Mouse (Mus musculus) hindbrain, embryonic 15.5 days (tissue): Measurements from ENCODE around the gene Gadd45b. TPM values are rescaled to one million over a fixed set of nuclear protein-coding genes. Genes with fewer than 3 reads are reported as not detected.
A peak's percentile ranks its signal among the peaks of the same experiment; 100 is the strongest.

ENCODE experiments used
- ATAC-seq: fragments of 200-750 bp; cut with Nextera tagmentation; 2 replicates; pipeline ENCODE4 v1.8.0; 2017; ENCODE audit warnings: low read depth, moderate number of reproducible peaks, moderate TSS enrichment; ENCODE audit not compliant: low FRiP score
- H3K27ac ChIP-seq: fragments of 300-500 bp; sonication (generic); replicated peaks from 2 replicates; pipeline ENCODE4 v1.5.1; 2015; ENCODE audit warnings: mild to moderate bottlenecking, inconsistent platforms
- H3K27me3 ChIP-seq: fragments of 300-500 bp; sonication (generic); 2 replicates; pipeline ENCODE4 v1.6.1; 2015; ENCODE audit warnings: control low read depth, inconsistent platforms
- H3K36me3 ChIP-seq: fragments of 300-500 bp; sonication (generic); 2 replicates; pipeline ENCODE4 v1.6.1; 2015; ENCODE audit warnings: control low read depth, inconsistent platforms
- H3K4me1 ChIP-seq: fragments of 300-500 bp; sonication (generic); replicated peaks from 2 replicates; pipeline ENCODE4 v1.6.1; 2015; ENCODE audit warnings: control low read depth, inconsistent platforms
- H3K4me2 ChIP-seq: fragments of 300-500 bp; sonication (generic); 2 replicates; pipeline ENCODE4 v1.6.1; 2015; ENCODE audit warnings: moderate library complexity, mild to moderate bottlenecking, inconsistent platforms
- H3K4me3 ChIP-seq: fragments of 300-500 bp; sonication (generic); 2 replicates; pipeline ENCODE4 v1.5.1; 2015; ENCODE audit warnings: mild to moderate bottlenecking, inconsistent platforms
- H3K9ac ChIP-seq: fragments of 300-500 bp; sonication (generic); 2 replicates; pipeline ENCODE4 v1.6.1; 2015; ENCODE audit warnings: inconsistent platforms
- H3K9me3 ChIP-seq: fragments of 300-500 bp; sonication (generic); 2 replicates; pipeline ENCODE4 v1.6.1; 2016; ENCODE audit warnings: control low read depth, inconsistent platforms
- WGBS: fragments of 180-500 bp; shearing (Covaris S2); methylation state at CpG from one replicate; pipeline ENCODE4 v1.1.7; 2015; 5-methylcytosine and 5-hydroxymethylcytosine counted together
- polyA plus RNA-seq: library from polyadenylated mRNA; unstranded; fragments of >200 nt; fragmentation: Nextera tagmentation; extraction: Ambion mirVana; gene quantifications from 2 replicates; pipeline ENCODE4 v1.2.1, GENCODE M21; 2015

The Gadd45b gene
- polyA plus RNA-seq, 1 experiment from 2014 or later, result 8.5 TPM

DNA sequence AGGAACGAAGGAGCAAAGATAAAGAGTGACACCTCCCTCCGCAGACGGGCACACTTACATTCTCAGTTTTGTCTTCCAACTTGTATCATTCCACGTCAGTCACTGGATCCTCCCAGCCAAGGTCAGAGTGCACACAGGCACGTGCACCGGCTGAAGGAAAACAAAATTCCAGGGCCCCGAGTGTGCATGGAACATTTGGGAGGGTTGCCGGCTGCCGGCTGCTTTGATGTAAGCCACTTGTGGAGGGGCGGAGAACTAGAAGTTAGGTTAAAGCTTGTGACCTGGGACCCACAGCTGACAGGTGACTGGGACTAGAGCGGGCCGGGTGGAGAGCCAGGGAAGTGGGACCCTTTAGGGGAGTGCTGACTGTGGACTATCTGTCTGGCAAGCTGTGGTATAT, 36.4 kb downstream of the Gadd45b start:
- H3K36me3 ChIP-seq, result no peaks in the 10 kb centered on the region
- no peak overlapping the region for H3K9ac ChIP-seq
- no peak overlapping the region for H3K4me2 ChIP-seq
- 61% methylated on average over 12 of the region's 12 CpGs for WGBS
- H3K27me3 ChIP-seq, result no peaks in the 10 kb centered on the region
- no peak overlapping the region for H3K27ac ChIP-seq
- peaks cover 11% of the 10 kb centered on the region for H3K4me1 ChIP-seq
- no peak overlapping the region for H3K4me3 ChIP-seq
- H3K9me3 ChIP-seq, result no peaks in the 10 kb centered on the region
- no peak for ATAC-seq

DNA sequence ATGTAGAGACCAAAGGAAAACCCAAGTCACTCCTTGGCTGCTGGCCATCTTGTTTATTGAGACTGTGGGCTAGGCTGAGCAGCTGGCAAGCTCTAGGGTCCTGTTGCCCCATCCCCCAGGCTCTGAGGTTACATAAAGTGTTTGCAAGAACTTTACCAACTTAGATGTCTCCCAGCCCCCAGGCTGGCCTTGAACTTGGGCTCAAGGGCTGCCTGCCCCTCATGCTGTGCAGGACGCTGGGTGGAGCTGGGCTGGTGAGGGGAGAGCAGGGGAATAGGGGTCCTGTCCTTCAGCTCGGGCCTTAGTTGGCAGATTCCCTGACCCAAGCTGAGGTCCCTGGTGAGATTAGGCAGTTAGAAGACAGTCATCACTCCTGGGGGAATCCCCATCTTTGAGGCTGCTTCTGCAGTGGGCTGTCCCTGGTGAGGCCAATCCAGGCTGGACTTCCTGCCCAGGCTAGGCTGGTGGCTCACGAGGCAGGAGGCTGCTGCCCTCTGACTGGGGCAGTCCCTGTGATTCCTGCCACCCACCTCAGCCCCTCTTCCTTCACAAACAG, 37.3 kb downstream of the Gadd45b start:
- WGBS, result 82% methylated on average over 3 of the region's 3 CpGs
- no peak for ATAC-seq
- H3K9ac ChIP-seq, result no peak overlapping the region
- H3K27ac ChIP-seq, result no peak overlapping the region
- H3K36me3 ChIP-seq, result no peaks in the 10 kb centered on the region
- H3K4me3 ChIP-seq, result no peak overlapping the region
- H3K4me2 ChIP-seq, result no peak overlapping the region
- no peaks in the 10 kb centered on the region for H3K27me3 ChIP-seq
- H3K4me1 ChIP-seq, result peaks cover 12% of the 10 kb centered on the region
- H3K9me3 ChIP-seq, result no peaks in the 10 kb centered on the region

DNA sequence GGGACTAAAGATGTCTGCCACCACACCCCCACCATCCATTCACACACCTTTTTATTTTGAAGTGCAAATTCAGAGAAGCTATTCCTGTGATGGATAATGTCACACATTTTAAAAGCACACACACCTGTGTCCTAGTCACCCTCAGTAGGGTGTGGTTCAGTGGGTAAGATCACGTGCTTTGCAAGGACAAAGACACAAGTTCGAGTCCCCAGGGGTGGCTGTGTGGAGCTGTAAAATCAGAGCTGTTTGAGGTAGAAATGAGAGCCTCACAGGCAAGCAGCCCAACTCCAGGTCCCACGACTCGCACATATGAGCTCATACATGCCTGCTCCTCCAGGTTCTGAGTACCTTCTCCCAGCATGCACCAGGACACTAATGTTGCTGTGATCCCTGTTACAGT, 38.2 kb downstream of the Gadd45b start:
- no peak for ATAC-seq
- Histone ChIP-seq H3K27ac (no peak overlapping the region), H3K4me3 (no peak overlapping the region), H3K4me2 (no peak overlapping the region), H3K36me3 (no peaks in the 10 kb centered on the region), H3K4me1 (peaks cover 21% of the 10 kb centered on the region), H3K9me3 (no peaks in the 10 kb centered on the region), H3K9ac (no peak overlapping the region), H3K27me3 (no peaks in the 10 kb centered on the region)
- 90% methylated on average over 4 of the region's 4 CpGs for WGBS

DNA sequence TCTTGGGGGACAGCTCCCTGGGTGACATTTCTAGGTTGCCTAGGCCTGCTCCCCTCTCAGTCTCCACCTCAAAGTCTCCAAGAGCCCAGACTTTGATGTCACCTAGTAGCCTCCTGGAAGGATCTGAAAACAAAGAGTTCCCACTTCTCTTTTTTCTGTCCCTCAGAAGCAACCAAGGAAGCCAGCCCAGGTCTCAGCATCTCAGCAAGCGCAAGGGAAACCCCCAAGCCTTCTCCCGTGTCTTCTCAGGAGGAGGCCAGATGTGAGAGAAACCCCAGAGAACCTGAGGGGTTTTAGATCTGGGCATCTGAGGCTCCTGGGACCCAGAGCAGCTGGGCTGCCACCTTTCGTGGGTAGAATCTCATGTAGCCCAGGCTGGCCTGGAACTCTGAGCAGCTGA, 39.4 kb downstream of the Gadd45b start:
- Histone ChIP-seq H3K27ac (no peak overlapping the region), H3K9ac (no peak overlapping the region), H3K4me3 (no peak overlapping the region), H3K4me1 (peaks cover 17% of the 10 kb centered on the region), H3K4me2 (no peak overlapping the region), H3K27me3 (no peaks in the 10 kb centered on the region), H3K9me3 (no peaks in the 10 kb centered on the region), H3K36me3 (no peaks in the 10 kb centered on the region)
- ATAC-seq, result no peak
- WGBS, result 83% methylated on average over 3 of the region's 3 CpGs

DNA sequence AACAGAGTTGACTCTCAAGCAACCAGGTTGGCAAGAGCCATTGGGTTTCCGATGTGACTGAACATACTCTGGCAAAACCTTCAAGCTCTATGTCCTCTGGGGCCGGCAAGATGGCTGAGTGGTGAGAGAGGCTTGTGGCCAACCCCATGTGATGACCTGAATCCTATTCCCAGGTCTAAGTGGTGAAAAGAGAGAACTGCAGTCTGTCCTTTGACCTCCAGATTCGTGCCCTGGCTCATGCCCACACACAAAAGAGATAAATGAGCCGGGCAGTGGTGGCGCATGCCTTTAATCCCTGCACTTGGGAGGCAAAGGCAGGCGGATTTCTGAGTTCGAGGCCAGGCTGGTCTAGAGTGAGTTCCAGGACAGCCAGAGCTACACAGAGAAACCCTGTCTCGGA, 40.3 kb downstream of the Gadd45b start:
- Histone ChIP-seq H3K9ac (no peak overlapping the region), H3K9me3 (no peaks in the 10 kb centered on the region), H3K27ac (no peak overlapping the region), H3K36me3 (no peaks in the 10 kb centered on the region), H3K4me1 (peaks cover 17% of the 10 kb centered on the region), H3K4me2 (no peak overlapping the region), H3K27me3 (no peaks in the 10 kb centered on the region), H3K4me3 (no peak overlapping the region)
- 84% methylated on average over 8 of the region's 8 CpGs for WGBS
- no peak for ATAC-seq

DNA sequence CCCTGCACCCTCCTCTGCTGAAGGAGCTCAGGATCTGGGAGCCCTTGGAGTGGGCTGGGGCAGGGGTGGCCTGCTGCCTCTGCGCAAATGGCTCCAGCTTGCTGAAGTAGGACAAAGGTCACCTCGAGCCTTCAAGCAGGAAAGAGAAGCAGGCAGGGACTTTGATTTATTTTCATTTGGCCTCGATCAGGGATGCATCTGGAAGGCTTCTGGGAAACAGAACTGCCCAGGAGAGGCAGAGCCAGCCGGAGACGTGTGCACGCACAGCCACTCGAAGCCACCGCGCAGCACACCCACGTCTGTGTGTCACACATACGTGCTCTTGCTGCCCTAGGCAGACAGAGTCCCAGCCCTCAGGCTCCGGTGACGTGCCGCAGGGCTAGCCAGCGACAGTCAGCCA, 41.7 kb downstream of the Gadd45b start:
- 81% methylated on average over 15 of the region's 15 CpGs for WGBS

DNA sequence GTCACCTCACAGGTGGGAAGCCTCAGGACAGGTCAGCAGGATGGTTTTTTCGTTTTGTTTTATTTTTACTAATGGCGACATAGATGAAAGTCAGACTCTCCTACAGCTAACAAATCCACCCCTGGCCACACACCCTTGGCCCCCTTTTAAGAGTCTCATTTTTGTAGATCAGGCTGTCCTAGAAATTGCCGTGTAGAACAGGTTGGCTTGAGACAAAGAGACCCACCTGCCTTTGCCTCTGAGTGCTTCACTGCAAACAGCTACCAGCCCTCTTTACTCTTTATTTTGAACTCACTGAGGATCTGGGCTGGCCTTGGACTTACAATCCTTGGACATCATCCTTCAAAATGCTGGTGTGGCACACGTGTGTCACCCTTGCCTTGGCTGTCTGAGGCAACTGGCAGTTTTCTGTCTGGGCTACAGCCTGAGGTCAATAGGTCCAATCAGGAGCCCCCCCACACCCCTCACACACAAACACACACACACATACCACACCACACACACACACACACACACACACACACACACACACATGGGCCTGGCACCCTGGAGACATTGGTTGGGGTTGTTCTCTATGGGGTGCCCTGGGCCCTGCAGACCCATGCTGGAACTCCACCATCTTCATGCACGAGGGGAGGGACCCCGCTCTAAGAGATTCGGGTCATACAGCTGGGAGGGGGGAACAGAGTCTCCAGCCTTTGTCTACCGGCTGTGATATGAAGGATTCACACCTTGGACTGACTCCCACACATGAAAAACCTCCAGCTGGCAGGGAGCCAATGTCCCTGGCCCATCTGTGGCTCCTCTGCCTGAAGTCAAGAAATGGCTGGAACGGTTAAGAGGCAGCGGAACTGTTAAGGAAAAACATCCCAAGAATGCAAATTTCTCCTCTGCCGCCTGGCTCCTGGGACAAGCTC, 42.5 kb downstream of the Gadd45b start:
- H3K36me3 ChIP-seq, result no peaks in the 10 kb centered on the region
- H3K4me3 ChIP-seq, result no peak overlapping the region
- peaks cover 12% of the 10 kb centered on the region for H3K4me1 ChIP-seq
- H3K27ac ChIP-seq, result no peak overlapping the region
- no peak overlapping the region for H3K4me2 ChIP-seq
- no peak overlapping the region for H3K9ac ChIP-seq
- 56% methylated on average over 11 of the region's 11 CpGs for WGBS
- no peaks in the 10 kb centered on the region for H3K27me3 ChIP-seq
- H3K9me3 ChIP-seq, result no peaks in the 10 kb centered on the region
- ATAC-seq, result peak; percentile 69; the same call in 1 of the 2 replicates

More for the DNA sequence above, 41.7 kb downstream of the Gadd45b start:
- H3K36me3 ChIP-seq, result no peaks in the 10 kb centered on the region
- no peak overlapping the region for H3K27ac ChIP-seq
- no peaks in the 10 kb centered on the region for H3K27me3 ChIP-seq
- no peak overlapping the region for H3K4me3 ChIP-seq
- no peaks in the 10 kb centered on the region for H3K9me3 ChIP-seq
- no peak overlapping the region for H3K4me2 ChIP-seq
- H3K4me1 ChIP-seq, result peaks cover 17% of the 10 kb centered on the region
- no peak overlapping the region for H3K9ac ChIP-seq
- ATAC-seq, result no peak

DNA sequence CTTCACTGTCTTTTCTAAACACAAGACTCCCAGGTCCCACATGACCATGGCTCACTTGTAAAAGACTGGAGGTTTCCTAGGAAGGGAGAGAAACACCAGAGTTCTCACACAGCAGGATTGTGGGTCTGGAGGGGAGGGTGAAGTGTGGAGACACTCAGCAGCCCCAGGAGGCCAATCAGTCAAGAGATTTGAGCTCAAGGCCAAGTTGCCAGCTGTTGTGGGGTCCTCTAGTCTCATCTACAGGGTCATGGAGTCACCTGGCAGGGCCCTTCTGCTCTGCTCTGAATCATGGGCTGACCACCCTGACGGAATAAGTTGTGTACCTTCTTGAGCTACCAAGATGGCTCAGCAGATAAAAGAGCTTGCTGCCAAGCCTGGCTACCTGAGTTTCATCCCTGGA, 43.8 kb downstream of the Gadd45b start:
- no peaks in the 10 kb centered on the region for H3K27me3 ChIP-seq
- H3K9me3 ChIP-seq, result no peaks in the 10 kb centered on the region
- H3K36me3 ChIP-seq, result no peaks in the 10 kb centered on the region
- H3K27ac ChIP-seq, result no peak overlapping the region
- no peak overlapping the region for H3K4me3 ChIP-seq
- no peak overlapping the region for H3K4me2 ChIP-seq
- no peak overlapping the region for H3K9ac ChIP-seq
- peaks cover 11% of the 10 kb centered on the region for H3K4me1 ChIP-seq
- no peak for ATAC-seq
- WGBS, result 93% methylated on average over 1 of the region's 1 CpGs

DNA sequence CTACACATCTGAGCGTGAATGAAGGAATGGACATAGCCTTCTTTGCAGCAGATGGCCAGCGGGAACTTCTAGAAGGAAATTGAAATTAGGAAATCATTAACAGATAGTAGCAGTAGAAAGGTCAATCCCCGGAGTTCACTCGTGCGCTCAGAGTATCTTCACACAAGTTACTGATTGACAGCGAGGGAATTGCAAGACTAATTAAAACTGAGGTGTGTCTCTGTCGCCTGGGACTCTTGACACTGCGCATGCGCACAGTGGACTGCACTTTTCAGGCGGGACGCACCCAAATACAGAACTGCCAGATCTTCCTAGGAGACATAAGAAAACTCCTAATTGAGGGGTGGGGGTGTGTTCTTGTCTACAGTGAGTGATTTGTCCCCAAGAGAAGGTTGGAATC, 45.6 kb downstream of the Gadd45b start:
- H3K4me3 ChIP-seq, result no peak overlapping the region
- H3K4me2 ChIP-seq, result no peak overlapping the region
- ATAC-seq, result no peak
- no peaks in the 10 kb centered on the region for H3K9me3 ChIP-seq
- H3K4me1 ChIP-seq, result peaks cover 11% of the 10 kb centered on the region
- no peak overlapping the region for H3K9ac ChIP-seq
- WGBS, result 85% methylated on average over 11 of the region's 11 CpGs
- H3K36me3 ChIP-seq, result no peaks in the 10 kb centered on the region
- H3K27me3 ChIP-seq, result no peaks in the 10 kb centered on the region
- H3K27ac ChIP-seq, result no peak overlapping the region

DNA sequence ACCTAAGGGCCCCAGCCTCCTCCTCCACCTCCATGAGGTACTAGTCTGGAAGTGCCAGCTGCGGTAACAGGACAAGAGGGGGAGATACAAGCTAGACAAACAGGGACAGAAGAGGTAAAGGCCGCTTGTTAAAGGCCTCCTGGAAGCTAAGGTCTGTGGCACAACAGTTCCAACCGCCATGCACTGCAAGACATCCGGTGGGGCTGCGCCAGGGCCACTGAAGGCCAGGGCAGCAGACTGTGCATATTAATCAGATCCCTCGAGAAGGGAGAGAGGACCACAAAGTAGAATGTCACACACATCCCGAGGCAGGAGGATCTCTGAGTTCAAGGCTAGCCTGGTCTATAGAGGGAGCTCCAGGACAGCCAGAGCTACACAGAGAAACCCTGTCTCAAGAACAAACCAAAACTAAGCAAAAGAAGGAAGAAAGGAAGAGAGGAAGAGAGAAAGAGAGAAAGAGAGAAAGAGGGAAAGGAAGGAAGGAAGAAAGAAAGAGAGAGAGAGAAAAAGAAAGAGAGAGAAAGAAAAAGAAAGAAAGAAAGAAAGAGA, 51.8 kb downstream of the Gadd45b start:
- Histone ChIP-seq H3K4me2 (no peak overlapping the region), H3K27ac (no peak overlapping the region), H3K27me3 (peaks cover 26% of the 10 kb centered on the region), H3K9me3 (no peaks in the 10 kb centered on the region), H3K4me3 (no peak overlapping the region), H3K4me1 (peaks cover 8% of the 10 kb centered on the region), H3K9ac (no peak overlapping the region), H3K36me3 (no peaks in the 10 kb centered on the region)
- no peak for ATAC-seq
- 67% methylated on average over 7 of the region's 7 CpGs for WGBS
